Mouse (Mus musculus) yolk sac, embryonic 10.5 days (tissue): ENCODE data around the gene Map4k1.

Experiments used
- DNase-seq: peaks from one replicate; pipeline ENCODE4 v3.0.0-alpha.2; 2017; ENCODE audit warnings: low spot score

The Map4k1 gene

GRCm38 (mm10) chr7:29026195-29026594 lies 44.3 kb downstream of the Map4k1 start:
- no peak for DNase-seq

GRCm38 (mm10) chr7:29026811-29027210 lies 45.0 kb downstream of the Map4k1 start:
- no peak for DNase-seq

- no peak for DNase-seq
Observed at GRCm38 (mm10) chr7:29028761-29029160, 46.9 kb downstream of the Map4k1 start.

GRCm38 (mm10) chr7:29029690-29030656 lies 48.1 kb downstream of the Map4k1 start:
- DNase-seq, result no peak

- no peak for DNase-seq
Observed at GRCm38 (mm10) chr7:29031641-29032040, 49.8 kb downstream of the Map4k1 start.

GRCm38 (mm10) chr7:29032685-29033084 lies 50.8 kb downstream of the Map4k1 start:
- DNase-seq, result no peak

- no peak for DNase-seq
Observed at GRCm38 (mm10) chr7:29037261-29037660, 55.4 kb downstream of the Map4k1 start.

GRCm38 (mm10) chr7:29039604-29039984 lies 57.7 kb downstream of the Map4k1 start:
- peak; percentile 84 for DNase-seq

- no peak for DNase-seq
Observed at GRCm38 (mm10) chr7:29039985-29040661, 58.3 kb downstream of the Map4k1 start.

- DNase-seq, result no peak
Observed at GRCm38 (mm10) chr7:29041194-29041593, 59.3 kb downstream of the Map4k1 start.

- no peak for DNase-seq
Observed at GRCm38 (mm10) chr7:29043016-29043673, 61.3 kb downstream of the Map4k1 start.

GRCm38 (mm10) chr7:29043674-29044057 lies 61.8 kb downstream of the Map4k1 start:
- no peak for DNase-seq

GRCm38 (mm10) chr7:29044302-29044701 lies 62.5 kb downstream of the Map4k1 start:
- no peak for DNase-seq

GRCm38 (mm10) chr7:29046533-29046932 lies 64.7 kb downstream of the Map4k1 start:
- no peak for DNase-seq

GRCm38 (mm10) chr7:29048070-29048469 lies 66.2 kb downstream of the Map4k1 start:
- no peak for DNase-seq

- no peak for DNase-seq
Observed at GRCm38 (mm10) chr7:29048615-29049014, 66.8 kb downstream of the Map4k1 start.

- DNase-seq, result peak; percentile 20
Observed at GRCm38 (mm10) chr7:29050797-29051196, 68.9 kb downstream of the Map4k1 start.

- DNase-seq, result peak; percentile 38
Observed at GRCm38 (mm10) chr7:29052821-29053220, 71.0 kb downstream of the Map4k1 start.
